Mouse (Mus musculus) T-helper 17 cell (primary cell): Measurements from ENCODE around the gene Fam49a.

ENCODE experiments used
- in situ Hi-C, 2 experiments: fragments of 300-600 bp; cut with MboI, MseI; formaldehyde crosslinking; loops; 1 replicate in 1 of 2; 2 replicates in 1 of 2; pipeline ENCODE4 v1.15.1; 2025; ENCODE audit warnings: high pct_unique_total_duplicates in 2 of 2

Fam49a gene

DNA sequence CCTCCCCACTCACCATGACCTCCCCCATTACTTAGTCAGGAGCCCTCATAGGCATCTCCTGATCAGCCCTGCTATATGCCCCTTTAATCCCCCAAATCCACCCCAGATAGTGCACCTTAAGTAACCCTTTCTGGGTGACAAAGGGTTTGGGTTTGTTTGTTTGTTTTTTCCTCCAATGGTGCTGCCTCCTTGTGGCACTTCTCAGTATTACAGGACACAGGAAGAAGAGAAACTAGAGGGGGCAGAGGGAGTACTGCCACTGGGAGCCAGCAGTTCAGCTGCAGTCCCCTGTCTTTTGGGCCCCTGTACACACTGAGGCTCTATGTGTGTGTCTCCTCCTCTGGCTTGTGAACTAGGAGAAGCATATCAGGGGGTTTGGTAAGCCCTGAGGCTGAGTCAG lies 51.5 kb downstream of the Fam49a start:
- in situ Hi-C loops: no loop called here

DNA sequence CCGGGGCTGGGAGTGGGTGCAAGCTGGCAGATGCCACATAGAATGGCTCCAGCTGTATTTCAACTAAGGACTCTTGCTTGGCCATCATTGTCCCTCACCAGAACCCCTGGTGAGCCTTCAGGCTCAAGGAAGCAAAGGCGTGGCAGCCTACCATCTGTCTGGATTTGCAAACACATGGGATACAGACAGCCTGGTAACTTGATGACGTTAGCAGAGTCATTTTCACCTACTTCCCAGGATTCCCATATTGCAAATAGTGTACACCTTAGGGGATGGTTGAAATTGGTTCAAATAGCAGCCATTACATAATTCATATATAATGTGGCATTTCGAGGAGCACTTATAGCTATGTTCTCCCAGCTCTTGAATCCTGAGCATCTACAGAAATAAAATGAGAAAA lies 52.0 kb downstream of the Fam49a start:
- in situ Hi-C loops: no loop called here

DNA sequence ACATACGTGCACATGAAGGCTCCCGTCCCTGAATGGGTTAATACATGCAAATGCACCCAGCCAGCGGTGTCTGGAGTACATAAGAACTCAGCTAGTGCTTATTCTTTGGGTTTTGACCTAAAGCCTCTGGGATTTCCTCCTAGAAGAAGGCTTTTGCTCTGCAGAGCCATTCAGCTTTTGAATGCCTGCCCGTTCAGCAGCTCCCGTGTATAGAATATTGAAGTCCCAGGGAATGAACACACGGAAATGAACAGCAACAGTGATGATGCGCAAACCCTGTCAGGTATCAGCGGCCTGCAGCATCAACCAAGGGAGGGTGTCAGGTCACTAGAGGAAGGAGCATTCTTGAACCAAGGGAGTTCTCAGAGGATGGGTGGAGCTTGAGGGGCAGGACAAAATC lies 52.4 kb downstream of the Fam49a start:
- in situ Hi-C loops: no loop called here

DNA sequence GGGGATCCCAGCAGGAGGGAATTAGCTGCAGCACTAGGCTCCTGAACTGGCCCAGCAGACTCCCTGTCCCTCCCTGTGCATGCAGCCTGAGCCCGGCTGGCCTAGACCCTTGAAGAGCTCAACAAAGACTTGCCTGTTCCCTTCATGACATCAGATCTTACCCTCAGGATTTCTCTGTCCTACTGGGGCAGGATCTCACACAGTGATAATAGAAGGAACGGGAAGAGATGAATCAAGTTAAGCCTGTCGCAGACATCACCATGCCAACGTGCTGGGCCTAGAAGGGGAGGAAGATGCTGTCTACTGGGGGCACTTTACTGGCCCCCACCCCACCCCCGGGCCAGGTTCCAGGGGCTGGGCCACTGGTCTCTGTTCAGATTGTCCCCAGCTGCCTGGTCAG lies 53.1 kb downstream of the Fam49a start:
- in situ Hi-C loops: loop anchor here in 1 of 2 experiments (5.0 kb wide), 1 partner anchor 138 kb away; no protein-coding TSS in a partner anchor

DNA sequence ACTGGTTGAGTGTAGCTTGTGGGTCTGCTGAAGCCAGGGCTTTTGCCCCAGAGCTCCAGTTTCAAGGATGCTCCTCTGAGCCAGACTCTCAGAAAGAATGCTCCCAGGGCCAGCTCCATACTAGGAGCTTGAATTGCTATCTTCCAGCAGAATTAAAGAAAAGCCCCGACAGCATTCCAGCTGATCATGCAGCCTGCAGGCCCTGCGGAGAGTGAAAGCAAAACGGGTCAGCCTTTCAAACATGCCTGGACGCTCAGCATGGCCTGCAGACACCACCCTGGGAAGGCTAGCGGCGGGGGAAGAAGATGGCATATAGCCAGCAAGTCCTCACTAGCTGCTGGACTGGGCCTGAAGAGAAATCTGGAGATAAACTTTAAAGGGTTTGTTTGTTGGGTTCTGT lies 55.0 kb downstream of the Fam49a start:
- in situ Hi-C loops: loop anchor here in 1 of 2 experiments (5.0 kb wide), 1 partner anchor 140 kb away; no protein-coding TSS in a partner anchor

DNA sequence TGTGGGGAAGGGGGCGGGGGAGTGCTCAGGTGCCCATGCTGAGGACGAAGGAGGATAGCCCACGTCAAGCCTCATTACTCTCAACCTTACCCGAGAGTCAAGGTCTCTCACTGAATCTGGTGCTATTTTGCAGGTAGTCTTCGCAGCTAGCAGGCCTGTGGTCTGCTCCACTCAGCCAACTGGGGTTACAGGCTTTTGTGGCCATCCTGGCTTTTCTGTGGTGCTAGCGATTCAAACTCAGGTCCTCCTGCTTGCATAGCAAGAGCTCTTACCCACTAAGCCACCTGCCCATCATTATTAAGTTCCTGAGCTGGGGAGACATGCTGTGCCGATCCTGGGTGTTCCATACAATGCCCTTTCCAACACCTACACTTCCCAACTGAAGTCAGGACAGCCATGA lies 55.7 kb downstream of the Fam49a start:
- in situ Hi-C loops: loop anchor here in 1 of 2 experiments (5.0 kb wide), 1 partner anchor 140 kb away; no protein-coding TSS in a partner anchor

DNA sequence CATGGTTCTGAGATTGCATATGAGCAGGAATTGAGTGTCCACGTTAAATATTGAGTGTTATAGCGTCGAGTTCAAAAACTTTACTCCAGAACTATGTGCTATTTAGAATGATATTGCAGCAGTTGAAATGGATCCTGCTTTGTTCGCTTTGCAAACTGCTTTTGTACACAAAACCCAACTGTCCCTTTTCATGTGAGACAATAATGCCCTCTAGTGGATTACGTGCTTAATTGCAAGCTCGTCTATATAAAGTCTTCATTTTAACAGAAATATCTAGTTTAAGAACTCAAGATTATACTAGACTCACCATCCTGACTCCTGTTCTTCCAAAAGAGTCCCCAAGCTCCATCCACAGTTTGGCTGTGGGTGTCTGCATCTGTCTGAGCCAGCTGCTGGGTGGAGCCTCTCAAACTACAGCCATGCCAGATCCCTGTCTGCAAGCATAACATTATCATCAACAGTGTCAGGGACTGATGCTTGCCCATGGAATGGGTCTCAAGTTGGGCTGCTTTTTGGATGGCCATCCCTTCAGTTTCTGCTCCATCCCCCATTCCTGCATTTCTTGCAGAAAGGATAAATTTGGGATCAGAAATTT lies 56.3 kb downstream of the Fam49a start:
- in situ Hi-C loops: loop anchor here in 1 of 2 experiments (5.0 kb wide), 1 partner anchor 141 kb away; no protein-coding TSS in a partner anchor

DNA sequence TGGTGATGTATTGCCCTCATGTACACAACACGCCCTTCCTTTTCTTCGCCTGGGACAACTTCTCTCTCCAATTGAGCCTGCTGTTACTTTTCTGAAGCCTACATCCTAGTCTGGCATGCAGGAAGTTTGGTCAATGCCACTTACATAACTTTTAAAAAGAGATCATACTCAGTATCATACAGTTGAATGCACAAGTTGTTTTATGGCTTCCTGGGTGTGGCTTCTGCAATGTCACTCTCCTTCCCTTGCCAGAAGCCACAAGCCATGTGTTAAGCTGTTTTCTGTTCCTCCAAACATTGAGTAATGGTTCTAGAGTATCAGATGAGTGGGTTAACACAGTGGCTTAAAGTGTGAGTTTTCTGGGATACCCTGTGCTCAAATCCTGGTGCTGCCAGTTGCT lies 58.8 kb downstream of the Fam49a start:
- in situ Hi-C loops: loop anchor here (5.0 to 10.0 kb wide), 6 partner anchors 77 to 976 kb away; no protein-coding TSS in a partner anchor

DNA sequence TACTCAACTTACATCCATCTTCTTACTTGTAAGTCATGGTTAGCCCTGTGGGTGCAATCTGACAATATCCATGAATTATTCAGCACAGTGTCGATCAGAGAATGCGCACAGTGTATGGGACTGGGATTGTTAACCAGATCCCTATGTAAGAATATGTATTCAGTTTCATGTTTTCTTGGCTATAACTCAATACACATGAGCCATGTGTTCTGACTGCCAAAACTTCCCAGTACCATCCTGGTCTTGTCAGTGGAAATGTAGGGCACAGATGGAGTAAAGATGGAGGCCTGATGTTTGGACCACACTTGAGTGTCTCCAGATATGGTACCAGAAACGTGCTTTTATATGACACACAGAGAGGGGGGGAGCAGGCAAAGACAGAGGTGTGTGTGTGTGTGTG lies 59.2 kb downstream of the Fam49a start:
- in situ Hi-C loops: loop anchor here (5.0 to 10.0 kb wide), 6 partner anchors 76 to 976 kb away; no protein-coding TSS in a partner anchor

DNA sequence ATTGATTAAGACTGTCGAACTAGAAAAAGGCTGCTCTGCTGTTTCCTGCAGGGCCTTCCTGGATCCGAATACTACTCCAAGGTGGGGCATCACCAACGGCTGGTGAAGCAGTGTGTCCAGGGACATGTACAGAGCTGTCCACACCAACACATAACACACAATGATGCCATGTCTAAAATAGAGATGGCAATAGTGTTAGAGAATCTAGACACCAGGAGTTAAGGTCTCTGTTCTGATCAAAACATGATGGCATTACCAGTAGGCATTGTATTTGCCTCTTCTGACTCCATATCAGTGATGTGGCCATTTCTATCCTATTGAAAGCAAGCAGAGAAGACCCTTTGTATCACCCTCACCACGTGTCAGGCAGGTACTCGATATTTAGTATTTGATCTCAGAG lies 61.1 kb downstream of the Fam49a start:
- in situ Hi-C loops: loop anchor here (5.0 to 10.0 kb wide), 6 partner anchors 74 to 978 kb away; no protein-coding TSS in a partner anchor

DNA sequence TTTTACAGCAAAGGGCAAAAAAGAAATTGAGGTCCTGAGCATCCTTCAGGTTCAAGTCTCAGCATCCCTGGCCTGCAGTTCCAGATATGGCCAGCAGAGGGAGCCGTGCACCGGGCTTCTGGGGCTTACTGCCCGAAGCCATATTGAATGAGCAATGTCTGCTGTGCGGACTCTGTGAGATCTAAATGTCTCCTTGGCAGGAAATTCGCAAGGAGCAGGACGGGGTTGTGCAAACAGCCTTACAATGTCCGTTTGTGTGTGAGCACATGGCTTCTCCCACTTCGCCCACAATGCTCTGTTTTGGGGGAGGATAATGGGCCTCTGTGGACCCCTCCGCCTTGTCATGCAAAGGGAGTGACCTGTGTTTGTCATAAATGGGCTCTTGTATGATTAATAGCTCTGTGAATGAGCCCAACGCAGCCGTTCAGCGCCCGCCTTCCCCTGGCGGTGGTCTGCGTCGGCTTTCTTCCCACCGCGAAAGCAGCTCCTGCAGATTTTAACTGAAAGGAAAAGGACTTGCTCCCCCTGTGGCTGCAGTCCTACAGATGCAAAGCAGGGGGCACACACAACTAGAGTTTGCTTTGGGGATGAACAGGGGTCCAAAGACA lies 61.8 kb downstream of the Fam49a start:
- in situ Hi-C loops: loop anchor here (5.0 to 10.0 kb wide), 6 partner anchors 74 to 979 kb away; no protein-coding TSS in a partner anchor

DNA sequence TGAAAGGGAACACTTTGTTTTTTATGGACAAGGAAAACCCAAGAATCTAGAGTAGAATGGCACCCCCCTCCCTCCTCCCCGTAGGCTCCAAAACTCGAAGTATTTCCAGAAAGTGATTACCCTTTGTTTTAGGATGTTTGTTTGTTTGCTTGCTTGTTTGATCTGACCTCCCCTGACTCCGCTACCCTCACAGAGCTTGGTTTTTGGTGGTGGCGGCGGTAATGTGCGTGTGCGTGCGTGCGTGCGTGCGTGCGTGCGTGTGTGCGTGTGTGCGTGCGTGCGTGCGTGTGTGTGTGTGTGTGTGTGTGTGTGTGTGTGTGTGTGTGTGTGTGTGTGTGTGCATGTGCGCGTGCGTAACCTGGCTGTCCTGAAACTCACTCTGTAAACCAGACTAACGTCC lies 62.3 kb downstream of the Fam49a start:
- in situ Hi-C loops: loop anchor here (5.0 to 10.0 kb wide), 6 partner anchors 73 to 979 kb away; no protein-coding TSS in a partner anchor

DNA sequence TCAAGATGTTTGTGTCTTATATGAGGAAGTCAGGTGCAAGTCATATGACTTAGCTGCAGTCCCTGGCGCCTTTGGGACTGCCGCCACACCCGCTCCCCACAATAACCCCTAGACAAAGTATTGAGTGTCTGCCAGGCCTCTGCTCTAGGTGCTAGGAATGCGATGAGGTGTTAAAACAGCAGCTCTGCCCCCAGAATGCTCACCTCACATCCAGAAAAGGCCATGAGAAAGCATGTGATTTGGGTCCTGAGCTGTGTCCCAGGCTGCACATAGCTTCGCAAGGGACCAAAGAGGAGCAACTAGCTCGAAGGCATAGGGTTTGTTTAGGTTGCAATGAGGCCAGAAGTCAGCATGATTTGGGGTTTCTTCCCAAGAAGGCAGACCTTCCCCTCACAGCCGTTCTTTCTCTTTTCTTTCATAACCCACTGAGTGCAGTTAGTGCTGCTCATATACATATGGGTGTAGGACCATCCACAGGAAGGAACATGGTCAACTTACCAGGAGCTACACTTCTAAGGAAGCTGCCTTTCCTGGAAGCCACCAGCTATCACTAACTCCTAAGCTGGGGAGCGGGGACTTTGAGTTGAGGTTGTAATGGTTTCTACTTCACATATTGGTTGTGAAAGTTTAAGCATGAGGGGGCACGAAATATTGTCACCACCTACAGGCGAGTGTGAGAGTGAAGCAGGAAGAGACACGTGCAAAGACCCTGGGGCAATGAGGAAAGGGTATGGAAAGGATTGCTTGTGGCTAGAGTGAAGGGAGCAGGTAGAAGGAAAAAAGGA lies 71.8 kb downstream of the Fam49a start:
- in situ Hi-C loops: no loop called here

DNA sequence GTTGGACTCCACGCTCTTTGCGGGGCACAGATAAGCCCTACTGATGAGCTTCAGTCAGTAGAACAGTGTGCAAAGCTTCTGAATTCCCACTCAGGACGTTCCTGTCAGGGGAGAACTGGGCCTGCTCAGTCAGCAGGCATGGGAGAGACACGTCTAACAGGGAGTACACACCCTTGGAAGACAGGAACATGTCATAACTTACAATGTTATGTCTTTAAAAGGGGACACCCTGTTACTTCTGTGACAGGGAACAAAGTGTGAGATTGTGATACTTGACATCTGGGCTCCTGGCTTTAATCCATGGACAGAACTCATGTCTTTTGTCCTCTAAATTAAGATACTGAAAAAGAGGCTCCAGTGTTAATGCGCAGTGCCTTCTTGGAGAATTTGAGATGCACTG lies 72.5 kb downstream of the Fam49a start:
- in situ Hi-C loops: no loop called here

DNA sequence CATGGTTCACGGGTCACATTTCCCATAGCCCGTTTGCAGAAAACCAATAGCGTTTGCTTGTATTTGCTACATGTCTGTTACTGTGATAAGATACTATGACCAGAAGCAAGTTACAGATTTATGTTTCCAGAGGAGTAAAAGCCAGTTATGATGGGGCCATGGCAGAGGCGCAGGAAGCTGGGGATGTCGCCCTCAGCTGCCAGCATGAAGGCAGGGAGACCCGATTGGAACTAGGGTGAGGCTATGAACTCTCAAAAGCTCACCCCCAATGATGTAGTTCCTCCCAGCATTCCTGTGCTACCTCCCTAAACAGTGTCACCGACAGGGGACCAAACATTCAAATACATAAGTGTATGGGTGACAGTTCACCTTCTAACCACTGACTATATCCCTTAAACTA lies 73.6 kb downstream of the Fam49a start:
- in situ Hi-C loops: no loop called here

DNA sequence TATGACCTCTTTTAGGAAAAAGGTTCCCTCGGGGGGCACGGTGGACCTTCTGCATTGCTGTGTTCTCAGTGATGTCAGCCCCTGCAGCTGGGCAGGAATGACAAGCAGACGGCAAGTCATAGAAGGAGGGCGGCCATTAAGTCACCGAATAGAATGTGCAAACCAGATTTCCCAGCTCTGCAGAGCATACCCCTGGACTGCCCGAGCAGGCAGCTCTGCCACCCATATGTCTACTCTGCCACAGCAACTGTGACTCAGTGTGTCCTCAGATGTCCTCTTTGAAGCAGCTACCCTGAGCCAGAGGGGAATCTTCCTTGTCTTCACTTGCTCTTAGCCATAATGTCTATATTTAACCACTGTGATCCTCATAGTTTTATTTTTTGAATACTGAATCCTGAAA lies 75.4 kb downstream of the Fam49a start:
- in situ Hi-C loops: no loop called here

DNA sequence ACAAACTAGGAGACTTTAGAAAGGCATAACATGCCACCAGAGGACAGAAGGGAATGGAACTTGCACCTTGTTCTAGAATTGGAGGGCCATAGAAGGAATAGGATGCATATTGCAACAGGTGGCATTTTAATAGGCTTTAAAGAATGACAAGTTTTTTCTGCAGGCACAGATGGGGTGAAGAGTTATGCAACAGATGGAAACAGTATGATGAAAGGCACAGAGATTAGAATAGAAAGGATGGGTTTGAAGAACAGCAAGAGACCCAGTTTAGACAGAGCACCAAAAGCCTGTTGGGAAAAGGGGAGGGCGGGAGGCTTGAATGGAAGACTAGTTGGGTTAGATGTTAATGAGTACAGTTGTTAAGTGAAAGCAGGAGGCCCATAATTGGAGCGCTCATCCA lies 81.4 kb downstream of the Fam49a start:
- in situ Hi-C loops: no loop called here

DNA sequence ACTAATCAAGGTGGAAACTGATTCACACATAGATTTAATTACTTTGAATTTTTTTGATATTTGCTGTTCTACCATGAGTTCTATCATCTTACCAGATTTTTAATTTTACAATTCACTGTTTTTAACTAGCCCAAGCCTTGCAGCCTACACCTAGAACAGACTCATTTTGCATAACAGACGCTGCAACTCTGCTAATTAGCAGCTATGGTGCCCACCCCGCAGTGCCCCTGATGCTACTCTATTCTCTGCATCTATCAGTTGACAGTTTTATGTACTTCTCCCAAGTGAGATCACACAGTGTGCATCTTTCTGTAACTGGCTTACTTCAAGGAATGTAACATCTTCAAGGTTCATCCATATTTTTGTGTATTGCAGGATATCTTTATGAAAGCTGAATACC lies 86.7 kb downstream of the Fam49a start:
- in situ Hi-C loops: no loop called here

DNA sequence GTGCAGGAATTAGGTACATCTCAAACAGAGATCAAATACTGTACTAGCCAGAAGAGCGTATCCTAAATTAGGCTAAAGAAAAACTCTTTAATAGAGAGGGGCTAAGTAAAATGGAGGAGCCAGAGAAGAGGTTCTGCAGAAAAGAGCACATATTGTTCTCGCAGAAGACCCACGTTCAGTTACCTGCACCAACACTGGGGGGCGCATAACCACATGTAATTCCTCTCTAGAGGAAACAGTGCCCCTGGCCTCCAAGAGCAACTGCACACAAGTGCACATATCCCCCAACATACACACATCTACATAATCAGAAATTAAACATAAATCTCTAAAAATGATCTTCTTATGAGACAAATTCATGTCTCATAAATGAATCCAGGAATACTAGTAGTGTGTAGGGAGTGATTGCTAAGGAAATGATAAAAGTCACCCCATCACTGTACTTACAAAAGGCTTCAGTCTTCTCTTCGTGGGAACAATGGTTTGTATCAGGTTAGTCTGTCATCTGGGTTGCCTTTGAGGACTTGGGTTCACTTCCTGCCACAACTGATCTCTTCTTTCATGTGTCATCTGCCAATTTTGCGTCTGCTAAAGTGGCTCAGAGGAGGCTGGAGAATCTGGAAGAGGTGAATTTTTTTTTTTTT lies 87.8 kb downstream of the Fam49a start:
- in situ Hi-C loops: no loop called here

DNA sequence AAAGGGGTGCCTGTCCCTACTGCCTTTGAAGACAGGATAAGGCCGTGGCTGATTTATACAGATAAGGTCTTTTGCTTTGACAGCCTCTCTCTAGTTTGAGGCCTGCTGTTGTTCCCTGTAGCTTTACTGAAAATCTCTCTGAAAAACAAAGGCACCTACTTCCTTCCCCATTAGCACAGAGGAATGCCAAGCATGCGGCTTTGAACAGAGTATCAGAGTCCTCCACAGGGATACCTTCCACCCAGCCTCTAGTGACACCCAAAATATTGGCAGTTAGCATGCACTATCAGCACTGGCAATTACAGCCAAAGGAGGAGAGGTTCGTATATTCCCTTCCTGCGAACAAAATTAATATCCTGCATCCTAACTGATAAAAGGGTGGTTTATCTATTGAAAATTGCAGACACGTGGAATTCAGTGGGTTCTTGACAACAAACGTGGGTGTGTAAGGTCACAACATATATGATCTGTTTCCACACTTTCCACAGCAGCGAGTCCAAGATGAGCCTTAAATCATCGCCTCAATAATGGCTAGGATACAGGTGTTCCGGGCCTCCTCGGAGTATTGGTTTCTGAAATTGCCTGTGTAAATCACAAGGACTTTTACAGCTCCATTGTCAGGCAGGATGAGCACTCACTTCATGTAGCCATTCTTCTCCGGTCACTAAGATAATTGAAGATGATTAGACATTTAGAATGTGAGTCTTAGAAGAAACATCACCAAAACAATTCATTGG lies 90.0 kb downstream of the Fam49a start:
- in situ Hi-C loops: no loop called here

DNA sequence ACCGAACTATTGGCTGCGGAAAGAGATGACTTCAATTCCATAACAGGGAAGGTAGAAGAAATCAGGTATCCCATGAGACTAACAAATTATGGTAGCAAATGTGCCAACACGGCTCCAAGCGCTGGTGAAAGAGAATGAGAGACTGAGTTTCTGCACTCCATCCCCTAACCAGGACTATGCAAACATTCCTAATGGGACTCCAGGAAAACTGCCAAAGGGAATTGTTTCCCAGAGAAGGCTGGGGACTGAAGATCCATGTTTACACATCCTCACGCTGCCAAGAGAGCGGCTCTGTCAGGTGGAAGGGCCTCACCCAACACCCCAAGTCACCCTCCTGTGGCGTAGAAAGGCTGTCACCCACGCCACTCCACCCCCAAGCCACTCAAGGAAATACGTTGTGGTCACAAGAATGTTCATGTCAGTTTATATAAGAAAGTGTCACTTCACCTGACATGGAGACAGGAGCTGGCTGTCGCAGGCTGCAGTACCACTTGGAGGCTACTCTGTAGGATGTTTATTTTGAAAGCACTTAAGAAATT lies 92.2 kb downstream of the Fam49a start:
- in situ Hi-C loops: no loop called here
